Mouse (Mus musculus) forebrain, embryonic 14.5 days (tissue): ENCODE measurements around the gene Tnni3k. TPM values are rescaled to one million over a fixed set of nuclear protein-coding genes. Genes with fewer than 3 reads are reported as not detected.

Experiments
- ATAC-seq: fragments of 200-750 bp; cut with Nextera tagmentation; 2 replicates; pipeline ENCODE4 v1.8.0; 2017; ENCODE audit warnings: mild to moderate bottlenecking, moderate library complexity
- DNase-seq: peaks from one replicate; pipeline ENCODE4 v3.0.0-alpha.2; 2015; ENCODE audit warnings: low spot score
- H3K27ac ChIP-seq: fragments of 300-500 bp; sonication (generic); 2 replicates; pipeline ENCODE4 v1.5.1; 2014; ENCODE audit warnings: low read depth, mild to moderate bottlenecking, control low read depth, low read length, moderate library complexity
- H3K27me3 ChIP-seq: fragments of 300-500 bp; sonication (generic); replicated peaks from 2 replicates; pipeline ENCODE4 v1.6.1; 2014; ENCODE audit warnings: low read length, control low read depth, mixed read lengths; ENCODE audit not compliant: control insufficient read depth, insufficient read depth
- H3K36me3 ChIP-seq: fragments of 300-500 bp; sonication (generic); 2 replicates; pipeline ENCODE4 v1.6.1; 2014; ENCODE audit warnings: low read length, control low read depth; ENCODE audit not compliant: control insufficient read depth, insufficient read depth
- H3K4me1 ChIP-seq: fragments of 300-500 bp; sonication (generic); 2 replicates; pipeline ENCODE4 v1.6.1; 2014; ENCODE audit warnings: antibody characterized with exemption, low read length, control low read depth; ENCODE audit not compliant: control insufficient read depth, insufficient read depth
- H3K4me2 ChIP-seq: fragments of 300-500 bp; sonication (generic); 2 replicates; pipeline ENCODE4 v1.6.1; 2014; ENCODE audit warnings: mild to moderate bottlenecking, control low read depth, low read length
- H3K4me3 ChIP-seq: fragments of 300-500 bp; sonication (generic); 2 replicates; pipeline ENCODE4 v1.5.1; 2014; ENCODE audit warnings: low read depth, low read length, control low read depth
- H3K9ac ChIP-seq: fragments of 300-500 bp; sonication (generic); 2 replicates; pipeline ENCODE4 v1.6.1; 2014; ENCODE audit warnings: mild to moderate bottlenecking, low read length, control low read depth, moderate library complexity
- H3K9me3 ChIP-seq: fragments of 300-500 bp; sonication (generic); replicated peaks from 2 replicates; pipeline ENCODE4 v1.6.1; 2016; ENCODE audit warnings: low read length, control low read depth, mixed read lengths; ENCODE audit not compliant: control insufficient read depth
- WGBS: fragments of 180-500 bp; shearing (Covaris S2); extraction: QIAGEN DNeasy Blood & Tissue Kit; methylation state at CpG from one replicate; pipeline ENCODE4 v1.1.7; 2014; 5-methylcytosine and 5-hydroxymethylcytosine counted together
- polyA plus RNA-seq: library from polyadenylated mRNA; unstranded; fragments of >200 nt; fragmentation: Nextera tagmentation; extraction: Ambion mirVana; gene quantifications from 2 replicates; pipeline ENCODE4 v1.2.1, GENCODE M21; 2014

Gene Tnni3k
- polyA plus RNA-seq, 1 experiment from 2014 or later = 0.10 TPM

GRCm38 (mm10) chr3:154879515-154879914, 175.7 kb downstream of the Tnni3k start:
- Histone ChIP-seq H3K36me3 (no peaks in the 10 kb centered on the region), H3K27me3 (no peaks in the 10 kb centered on the region), H3K27ac (no peak overlapping the region), H3K4me1 (0 out of 2 replicates have a peak, but pooled peaks cover 3% of the 10 kb centered on the region), H3K9me3 (no peaks in the 10 kb centered on the region), H3K9ac (no peak overlapping the region), H3K4me2 (no peak overlapping the region), H3K4me3 (no peak overlapping the region)
- DNase-seq (no peak), ATAC-seq (no peak)
- WGBS = 63% methylated on average over 2 of the region's 2 CpGs

- Histone ChIP-seq H3K9me3 (no peaks in the 10 kb centered on the region), H3K4me1 (0 out of 2 replicates have a peak, but pooled peaks cover 3% of the 10 kb centered on the region), H3K27ac (no peak overlapping the region), H3K9ac (no peak overlapping the region), H3K4me2 (no peak overlapping the region), H3K4me3 (no peak overlapping the region), H3K27me3 (no peaks in the 10 kb centered on the region), H3K36me3 (no peaks in the 10 kb centered on the region)
- ATAC-seq = no peak
- DNase-seq = no peak
- 92% methylated on average over 1 of the region's 1 CpGs for WGBS
Measured at GRCm38 (mm10) chr3:154879080-154879479, 176.1 kb downstream of the Tnni3k start.

- no peak overlapping the region for H3K9ac ChIP-seq
- H3K27ac ChIP-seq = no peak overlapping the region
- no peaks in the 10 kb centered on the region for H3K27me3 ChIP-seq
- no peaks in the 10 kb centered on the region for H3K9me3 ChIP-seq
- H3K4me1 ChIP-seq = no peaks in the 10 kb centered on the region
- no peak overlapping the region for H3K4me2 ChIP-seq
- no peaks in the 10 kb centered on the region for H3K36me3 ChIP-seq
- no peak overlapping the region for H3K4me3 ChIP-seq
- WGBS = 93% methylated on average over 4 of the region's 4 CpGs
- no peak for ATAC-seq
- DNase-seq = no peak
Measured at GRCm38 (mm10) chr3:154868807-154869206, 186.4 kb downstream of the Tnni3k start.

DNA sequence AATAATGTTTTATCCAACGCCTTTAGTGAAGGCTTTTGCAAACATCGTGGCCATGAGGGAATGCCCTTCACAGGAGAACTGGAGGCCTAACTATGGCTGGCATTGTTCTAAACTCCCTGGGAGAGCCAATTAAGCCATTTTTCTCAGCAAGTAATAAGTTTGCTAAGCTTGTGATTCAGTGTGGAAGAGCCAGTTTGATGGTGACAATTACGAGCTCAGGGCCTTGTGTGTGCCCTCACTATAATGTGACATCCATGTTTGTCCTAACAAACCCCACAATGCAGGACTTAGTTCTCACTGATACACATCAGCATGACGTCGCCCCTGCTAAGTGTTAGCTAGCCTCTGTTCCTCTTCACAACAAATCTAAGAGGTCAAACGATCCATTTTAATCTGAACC, 193.3 kb downstream of the Tnni3k start:
- H3K27me3 ChIP-seq = no peaks in the 10 kb centered on the region

GRCm38 (mm10) chr3:154859721-154860120, 195.5 kb downstream of the Tnni3k start:
- WGBS = 58% methylated on average over 3 of the region's 3 CpGs
- Histone ChIP-seq H3K9ac (no peak overlapping the region), H3K4me3 (no peak overlapping the region), H3K4me2 (no peak overlapping the region), H3K27me3 (no peaks in the 10 kb centered on the region), H3K27ac (no peak overlapping the region), H3K4me1 (no peaks in the 10 kb centered on the region), H3K36me3 (no peaks in the 10 kb centered on the region), H3K9me3 (no peaks in the 10 kb centered on the region)
- no peak for ATAC-seq
- no peak for DNase-seq

More for the DNA sequence above, 193.3 kb downstream of the Tnni3k start:
- Histone ChIP-seq H3K4me2 (no peak overlapping the region), H3K36me3 (no peaks in the 10 kb centered on the region), H3K9ac (no peak overlapping the region), H3K4me3 (no peak overlapping the region), H3K9me3 (no peaks in the 10 kb centered on the region), H3K4me1 (no peaks in the 10 kb centered on the region), H3K27ac (no peak overlapping the region)
- ATAC-seq (peak; percentile 55; the same call in 1 of the 2 replicates), DNase-seq (peak; percentile 15)
- 15% methylated on average over 6 of the region's 6 CpGs for WGBS

DNA sequence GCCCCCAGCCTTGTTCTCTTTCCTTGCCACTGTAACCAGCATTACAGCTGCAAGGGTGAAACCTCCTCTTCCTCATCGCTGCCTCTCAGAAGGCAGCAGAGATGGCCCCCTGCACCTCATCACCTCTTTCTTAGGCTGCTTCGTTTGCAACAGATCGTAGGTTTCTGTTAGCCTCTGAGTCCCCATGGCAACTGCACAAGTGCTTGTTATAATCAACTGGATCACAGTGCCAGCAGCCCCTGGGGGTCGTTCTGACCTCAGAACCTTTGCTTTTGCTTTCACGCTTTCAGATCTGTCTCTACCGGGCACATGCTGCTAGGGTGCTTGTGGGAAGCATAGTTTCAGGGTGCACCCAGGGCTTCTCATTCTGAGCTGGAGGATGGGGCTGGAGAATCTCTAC, 201.9 kb downstream of the Tnni3k start:
- no peak overlapping the region for H3K4me2 ChIP-seq

DNA sequence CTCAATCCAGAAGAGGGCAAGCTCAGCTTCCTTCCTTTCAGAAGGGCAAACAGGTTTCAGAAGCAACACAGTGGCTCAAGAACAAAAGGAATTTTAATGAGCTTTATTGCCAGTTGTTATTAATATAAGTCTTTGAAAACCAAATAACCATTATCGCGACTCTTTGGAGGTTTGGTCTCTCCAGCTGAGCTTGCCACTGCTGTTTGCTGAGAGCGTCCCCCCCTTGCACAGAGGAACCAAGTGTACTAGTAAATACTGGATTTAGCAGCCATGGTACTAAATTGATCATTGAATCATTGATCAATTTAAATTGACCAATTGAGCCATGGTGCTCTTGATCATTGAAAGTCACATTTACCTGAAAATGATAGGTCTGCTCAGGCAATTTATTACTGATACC, 202.9 kb downstream of the Tnni3k start:
- H3K4me2 ChIP-seq = no peak overlapping the region
- DNase-seq (peak; percentile 34), ATAC-seq (no peak)
- WGBS = 30% methylated on average over 3 of the region's 3 CpGs
- no peaks in the 10 kb centered on the region for H3K36me3 ChIP-seq
- H3K4me1 ChIP-seq = peaks cover 7% of the 10 kb centered on the region; the same call in 1 of the 2 replicates
- no peak overlapping the region for H3K9ac ChIP-seq
- no peak overlapping the region for H3K4me3 ChIP-seq
- no peaks in the 10 kb centered on the region for H3K27me3 ChIP-seq
- no peak overlapping the region for H3K27ac ChIP-seq
- no peaks in the 10 kb centered on the region for H3K9me3 ChIP-seq

More for the DNA sequence above, 201.9 kb downstream of the Tnni3k start:
- ATAC-seq (peak; percentile 61; the same call in 1 of the 2 replicates), DNase-seq (peak; percentile 55)
- Histone ChIP-seq H3K9ac (peak overlapping the region; percentile 25; the same call in 1 of the 2 replicates), H3K9me3 (no peaks in the 10 kb centered on the region), H3K27ac (no peak overlapping the region), H3K27me3 (no peaks in the 10 kb centered on the region), H3K4me3 (no peak overlapping the region), H3K36me3 (no peaks in the 10 kb centered on the region), H3K4me1 (peaks cover 7% of the 10 kb centered on the region; the same call in 1 of the 2 replicates)
- WGBS = 25% methylated on average over 6 of the region's 6 CpGs

GRCm38 (mm10) chr3:154842247-154842646, 213.0 kb downstream of the Tnni3k start:
- DNase-seq (no peak), ATAC-seq (no peak)
- Histone ChIP-seq H3K4me3 (no peak overlapping the region), H3K9me3 (no peaks in the 10 kb centered on the region), H3K9ac (no peak overlapping the region), H3K36me3 (no peaks in the 10 kb centered on the region), H3K4me2 (no peak overlapping the region), H3K4me1 (no peaks in the 10 kb centered on the region), H3K27ac (no peak overlapping the region), H3K27me3 (no peaks in the 10 kb centered on the region)
- WGBS = 91% methylated on average over 7 of the region's 7 CpGs

DNA sequence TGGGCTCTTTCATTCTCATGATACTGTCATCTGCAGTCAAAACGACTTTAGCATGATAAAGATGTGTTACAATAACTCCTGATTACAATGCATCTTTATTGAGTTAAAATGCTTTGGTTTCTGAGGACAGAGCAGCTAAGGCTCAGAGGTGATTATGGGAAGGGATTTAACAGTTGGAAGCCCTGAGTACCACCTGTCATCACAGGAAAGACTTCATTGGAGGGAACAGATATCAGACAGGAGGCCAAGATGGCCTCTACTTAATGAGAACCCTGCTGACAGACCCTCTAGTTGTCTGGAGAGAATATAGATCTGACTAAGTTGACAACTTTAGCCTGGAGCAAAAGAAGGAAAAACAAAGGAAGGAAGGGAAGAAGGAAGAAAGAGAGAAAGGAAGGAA, 214.1 kb downstream of the Tnni3k start:
- Histone ChIP-seq H3K9me3 (no peaks in the 10 kb centered on the region), H3K27me3 (no peaks in the 10 kb centered on the region), H3K36me3 (no peaks in the 10 kb centered on the region), H3K4me2 (no peak overlapping the region), H3K4me3 (no peak overlapping the region), H3K4me1 (no peaks in the 10 kb centered on the region), H3K27ac (no peak overlapping the region), H3K9ac (no peak overlapping the region)
- DNase-seq = no peak
- WGBS = 24% methylated on average over 1 of the region's 1 CpGs
- no peak for ATAC-seq
